Mouse (Mus musculus): ENCODE data around the gene Hal. TPM values are rescaled to one million over a fixed set of nuclear protein-coding genes. Genes with fewer than 3 reads are reported as not detected.
"Not testable (repeated sequence)": the region's sequence is repeated elsewhere in the genome, so short reads cannot be mapped to it uniquely, and the experiment has no call there.

Gene Hal
- polyA plus RNA-seq, 1 experiment from 2014 or later: not detected

DNA sequence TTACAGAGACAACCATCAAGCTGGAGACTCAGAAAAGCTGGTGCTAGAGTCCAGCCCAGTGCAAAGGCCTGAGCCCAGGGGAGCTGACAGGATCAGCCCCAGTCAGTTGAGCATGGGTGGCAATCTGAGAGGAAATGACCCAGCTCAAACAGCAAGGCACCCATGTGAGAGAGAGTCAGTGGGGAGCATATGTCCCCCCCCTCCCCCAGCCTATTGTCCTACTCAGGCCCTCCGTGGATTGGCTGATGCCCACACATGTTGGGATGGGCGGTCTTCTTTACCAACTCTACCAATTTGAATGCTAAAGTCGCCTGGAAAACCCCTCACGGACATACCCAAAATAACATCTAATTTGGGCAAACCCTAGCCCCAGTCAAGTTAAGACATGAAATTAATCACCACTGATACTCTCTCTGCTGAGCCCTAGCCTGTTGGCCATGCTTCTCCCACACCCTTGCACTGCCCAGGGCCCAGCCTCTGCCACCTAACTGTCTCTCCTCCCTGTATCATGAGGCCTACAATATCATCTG lies 59.2 kb downstream of the Hal start:
- no peak overlapping the region for H3K4me2 ChIP-seq (ENCODE audit: low read length)
- no peak overlapping the region for H3K9ac ChIP-seq (ENCODE audit: low read length)
- no peaks in the 10 kb centered on the region for H3K36me3 ChIP-seq (ENCODE audit: control insufficient read depth, insufficient read depth, low read length)
- H3K27ac ChIP-seq (replicated peaks in 1 of 2; ENCODE audit: control insufficient read depth in 1 of 2, insufficient read depth in 1 of 2, low read depth in 2 of 2, low read length in 2 of 2): no peak overlapping the region
- WGBS: 85% methylated on average over 4 of the region's 4 CpGs
- H3K4me3 ChIP-seq (ENCODE audit: control insufficient read depth in 1 of 2, insufficient read depth in 1 of 2, low read depth in 1 of 2, low read length in 2 of 2): no peak overlapping the region
- H3K27me3 ChIP-seq (ENCODE audit: control insufficient read depth, insufficient read depth, low read length): no peaks in the 10 kb centered on the region
- no peak for ATAC-seq (ENCODE audit: insufficient number of reproducible peaks, insufficient read depth, low FRiP score, low read depth)
- 0 out of 4 replicates have a peak, but pooled peaks cover 0 to 2% of the 10 kb centered on the region in 2 experiments for H3K4me1 ChIP-seq (ENCODE audit: control insufficient read depth in 2 of 2, insufficient read depth in 2 of 2, low read length in 2 of 2)
- no peaks in the 10 kb centered on the region for H3K9me3 ChIP-seq (ENCODE audit: control insufficient read depth, low read length)

DNA sequence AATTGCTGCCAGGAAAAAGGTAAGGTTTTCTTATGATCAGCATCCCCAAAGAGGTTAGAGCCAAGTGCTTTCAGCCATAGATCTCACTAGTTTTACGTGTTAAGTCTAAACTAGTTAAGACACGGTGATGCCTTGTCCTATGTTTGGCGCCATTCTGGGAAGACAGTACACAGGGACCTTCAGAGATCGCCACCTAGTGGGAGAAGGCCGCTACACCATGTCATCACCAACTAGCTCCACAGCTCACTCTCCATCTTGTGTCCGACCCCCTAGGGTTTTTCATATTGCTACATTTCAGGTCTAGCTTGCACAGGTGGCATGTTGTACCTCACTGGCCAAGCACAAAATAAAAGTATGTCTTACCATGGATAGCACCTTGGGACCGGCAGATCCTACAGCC lies 60.4 kb downstream of the Hal start:
- ATAC-seq (ENCODE audit: insufficient number of reproducible peaks, insufficient read depth, low FRiP score, low read depth): no peak
- Histone ChIP-seq H3K4me1 (ENCODE audit: control insufficient read depth in 2 of 2, insufficient read depth in 2 of 2, low read length in 2 of 2) (0 out of 4 replicates have a peak, but pooled peaks cover 0 to 2% of the 10 kb centered on the region in 2 experiments), H3K36me3 (ENCODE audit: control insufficient read depth, insufficient read depth, low read length) (no peaks in the 10 kb centered on the region), H3K4me3 (ENCODE audit: control insufficient read depth in 1 of 2, insufficient read depth in 1 of 2, low read depth in 1 of 2, low read length in 2 of 2) (no peak overlapping the region), H3K4me2 (ENCODE audit: low read length) (no peak overlapping the region), H3K9ac (ENCODE audit: low read length) (no peak overlapping the region), H3K9me3 (ENCODE audit: control insufficient read depth, low read length) (no peaks in the 10 kb centered on the region), H3K27ac (replicated peaks in 1 of 2; ENCODE audit: control insufficient read depth in 1 of 2, insufficient read depth in 1 of 2, low read depth in 2 of 2, low read length in 2 of 2) (no peak overlapping the region), H3K27me3 (ENCODE audit: control insufficient read depth, insufficient read depth, low read length) (no peaks in the 10 kb centered on the region)
- WGBS: 10% methylated on average over 7 of the region's 7 CpGs

DNA sequence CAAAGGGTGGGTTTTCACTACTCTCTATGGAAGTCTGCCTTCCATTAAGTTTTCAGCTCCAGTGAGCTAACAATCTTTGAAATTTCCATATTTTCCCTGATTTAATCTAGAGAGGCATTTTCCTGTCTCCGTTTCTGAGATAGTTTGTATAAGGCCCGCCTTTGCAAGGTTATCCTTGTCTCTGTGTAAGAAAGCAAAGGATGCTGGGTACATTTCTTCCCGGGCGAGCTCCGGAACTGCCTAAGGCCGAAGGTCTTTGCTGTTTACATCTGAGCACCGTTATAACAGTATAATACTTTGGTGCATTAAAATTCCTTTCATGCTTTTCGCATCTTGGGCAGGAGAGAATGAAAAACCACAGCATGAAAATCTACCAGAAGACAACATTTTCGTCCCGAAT lies 61.3 kb downstream of the Hal start:
- Histone ChIP-seq H3K36me3 (ENCODE audit: control insufficient read depth, insufficient read depth, low read length) (no peaks in the 10 kb centered on the region), H3K4me2 (ENCODE audit: low read length) (no peak overlapping the region), H3K4me3 (ENCODE audit: control insufficient read depth in 1 of 2, insufficient read depth in 1 of 2, low read depth in 1 of 2, low read length in 2 of 2) (no peak overlapping the region), H3K27me3 (ENCODE audit: control insufficient read depth, insufficient read depth, low read length) (no peaks in the 10 kb centered on the region), H3K9ac (ENCODE audit: low read length) (no peak overlapping the region), H3K27ac (replicated peaks in 1 of 2; ENCODE audit: control insufficient read depth in 1 of 2, insufficient read depth in 1 of 2, low read depth in 2 of 2, low read length in 2 of 2) (no peak overlapping the region), H3K9me3 (ENCODE audit: control insufficient read depth, low read length) (no peaks in the 10 kb centered on the region), H3K4me1 (ENCODE audit: control insufficient read depth in 2 of 2, insufficient read depth in 2 of 2, low read length in 2 of 2) (0 out of 4 replicates have a peak, but pooled peaks cover 0 to 2% of the 10 kb centered on the region in 2 experiments)
- no peak for ATAC-seq (ENCODE audit: insufficient number of reproducible peaks, insufficient read depth, low FRiP score, low read depth)
- WGBS: 77% methylated on average over 10 of the region's 10 CpGs

DNA sequence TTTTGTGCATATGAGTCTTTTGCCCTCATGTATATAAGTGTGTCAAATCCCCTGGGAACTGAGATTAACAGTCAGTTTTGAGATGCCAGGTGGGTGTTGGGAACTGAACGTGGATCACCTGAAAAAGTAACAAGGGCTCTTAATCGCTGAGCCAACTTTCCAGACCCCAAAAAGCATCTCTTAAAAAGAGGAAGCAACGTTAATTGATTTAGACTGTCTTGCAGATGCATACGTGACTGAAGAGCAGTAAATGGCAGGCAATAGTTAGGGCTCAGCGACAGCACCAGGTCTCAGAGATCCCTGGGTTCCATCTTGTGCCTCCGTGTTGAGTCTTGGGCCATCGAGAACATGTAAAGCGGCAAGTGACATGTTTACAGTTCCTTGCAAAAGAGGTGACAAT lies 64.0 kb downstream of the Hal start:
- H3K27ac ChIP-seq (replicated peaks in 1 of 2; ENCODE audit: control insufficient read depth in 1 of 2, insufficient read depth in 1 of 2, low read depth in 2 of 2, low read length in 2 of 2): no peak overlapping the region
- no peaks in the 10 kb centered on the region for H3K4me1 ChIP-seq (ENCODE audit: control insufficient read depth in 2 of 2, insufficient read depth in 2 of 2, low read length in 2 of 2)
- WGBS: 76% methylated on average over 8 of the region's 8 CpGs
- no peaks in the 10 kb centered on the region for H3K36me3 ChIP-seq (ENCODE audit: control insufficient read depth, insufficient read depth, low read length)
- H3K9me3 ChIP-seq (ENCODE audit: control insufficient read depth, low read length): no peaks in the 10 kb centered on the region
- no peak overlapping the region for H3K4me3 ChIP-seq (ENCODE audit: control insufficient read depth in 1 of 2, insufficient read depth in 1 of 2, low read depth in 1 of 2, low read length in 2 of 2)
- H3K9ac ChIP-seq (ENCODE audit: low read length): no peak overlapping the region
- H3K4me2 ChIP-seq (ENCODE audit: low read length): no peak overlapping the region
- no peaks in the 10 kb centered on the region for H3K27me3 ChIP-seq (ENCODE audit: control insufficient read depth, insufficient read depth, low read length)
- ATAC-seq (ENCODE audit: insufficient number of reproducible peaks, insufficient read depth, low FRiP score, low read depth): no peak

DNA sequence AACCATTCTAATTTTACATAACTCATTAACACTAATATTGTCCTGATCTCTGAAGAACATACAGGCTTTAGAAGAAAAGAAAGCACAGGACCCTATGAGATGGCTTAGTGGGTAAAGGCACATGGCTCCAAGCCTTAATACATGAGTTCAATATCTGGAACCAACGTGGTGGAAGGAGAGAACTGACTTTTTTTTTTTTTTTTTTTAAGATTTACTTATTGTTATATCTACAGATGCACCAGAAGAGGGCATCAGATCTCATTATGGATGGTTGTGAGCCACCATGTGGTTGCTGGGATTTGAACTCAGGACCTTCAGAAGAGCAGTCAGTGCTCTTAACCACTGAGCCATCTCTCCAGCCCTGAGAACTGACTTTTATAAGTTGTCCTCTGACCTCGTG lies 69.4 kb downstream of the Hal start:
- not testable (repeated sequence) for H3K36me3 ChIP-seq (ENCODE audit: control insufficient read depth, insufficient read depth, low read length); H3K27ac ChIP-seq (replicated peaks in 1 of 2; ENCODE audit: control insufficient read depth in 1 of 2, insufficient read depth in 1 of 2, low read depth in 2 of 2, low read length in 2 of 2); H3K4me2 ChIP-seq (ENCODE audit: low read length); H3K27me3 ChIP-seq (ENCODE audit: control insufficient read depth, insufficient read depth, low read length); H3K4me3 ChIP-seq (ENCODE audit: control insufficient read depth in 1 of 2, insufficient read depth in 1 of 2, low read depth in 1 of 2, low read length in 2 of 2); H3K9ac ChIP-seq (ENCODE audit: low read length); ATAC-seq (ENCODE audit: insufficient number of reproducible peaks, insufficient read depth, low FRiP score, low read depth); H3K4me1 ChIP-seq (ENCODE audit: control insufficient read depth in 2 of 2, insufficient read depth in 2 of 2, low read length in 2 of 2); H3K9me3 ChIP-seq (ENCODE audit: control insufficient read depth, low read length)
- 73% methylated on average over 2 of the region's 2 CpGs for WGBS

DNA sequence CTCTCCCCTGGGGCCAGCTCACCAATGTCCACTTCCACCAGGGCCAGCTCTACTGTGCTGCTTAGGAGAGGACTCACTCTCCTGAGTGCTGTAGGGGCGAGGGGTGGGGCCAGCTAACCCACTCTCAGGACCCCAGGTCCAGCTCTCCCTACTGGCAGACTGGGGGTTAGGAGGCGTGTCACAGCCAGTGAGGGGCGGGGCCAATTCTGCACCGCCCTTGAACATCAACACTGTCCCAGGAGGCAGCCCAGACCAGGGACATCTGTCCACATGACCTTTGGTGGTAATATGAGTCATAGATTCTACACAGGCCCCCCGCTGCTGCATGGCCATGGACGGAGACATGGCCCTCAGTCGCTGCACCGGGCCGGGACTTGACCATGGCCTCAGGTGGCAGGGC lies 71.2 kb downstream of the Hal start:
- WGBS: 36% methylated on average over 9 of the region's 9 CpGs
- Histone ChIP-seq H3K4me3 (ENCODE audit: control insufficient read depth in 1 of 2, insufficient read depth in 1 of 2, low read depth in 1 of 2, low read length in 2 of 2) (no peak overlapping the region), H3K9me3 (ENCODE audit: control insufficient read depth, low read length) (no peaks in the 10 kb centered on the region), H3K36me3 (ENCODE audit: control insufficient read depth, insufficient read depth, low read length) (no peaks in the 10 kb centered on the region), H3K27me3 (ENCODE audit: control insufficient read depth, insufficient read depth, low read length) (no peaks in the 10 kb centered on the region), H3K27ac (replicated peaks in 1 of 2; ENCODE audit: control insufficient read depth in 1 of 2, insufficient read depth in 1 of 2, low read depth in 2 of 2, low read length in 2 of 2) (no peak overlapping the region), H3K4me1 (ENCODE audit: control insufficient read depth in 2 of 2, insufficient read depth in 2 of 2, low read length in 2 of 2) (no peaks in the 10 kb centered on the region), H3K4me2 (ENCODE audit: low read length) (no peak overlapping the region), H3K9ac (ENCODE audit: low read length) (no peak overlapping the region)
- ATAC-seq (ENCODE audit: insufficient number of reproducible peaks, insufficient read depth, low FRiP score, low read depth): peak; percentile 21; the same call in 1 of the 2 replicates

DNA sequence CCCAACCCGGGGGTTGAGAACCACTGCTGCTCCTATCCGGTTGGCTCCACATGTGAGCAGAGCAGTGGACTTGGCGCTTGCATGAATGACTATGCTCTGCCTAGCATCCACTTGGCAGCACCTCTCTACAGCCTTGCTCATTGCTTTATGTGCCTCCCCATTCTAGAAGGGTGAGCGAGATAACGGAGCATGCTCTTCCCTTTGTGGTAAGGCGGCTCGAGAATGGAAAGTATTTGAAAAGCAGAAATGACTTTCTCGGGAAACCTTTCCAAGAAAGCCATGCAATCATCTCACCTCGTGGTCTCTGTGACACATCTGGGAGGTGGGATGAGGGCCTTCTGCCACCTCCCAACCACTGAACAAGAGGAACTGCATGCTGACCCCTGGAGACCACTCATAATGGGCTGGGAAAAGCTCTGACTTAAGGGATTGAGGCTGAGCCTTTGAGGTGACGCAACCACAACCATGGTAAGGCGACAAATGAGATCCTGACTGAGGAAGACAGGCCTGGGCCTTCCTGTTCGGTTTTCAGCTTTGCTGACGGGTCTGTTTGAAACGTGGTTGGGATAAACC lies 76.0 kb downstream of the Hal start:
- Histone ChIP-seq H3K9ac (ENCODE audit: low read length) (no peak overlapping the region), H3K9me3 (ENCODE audit: control insufficient read depth, low read length) (no peaks in the 10 kb centered on the region), H3K4me1 (ENCODE audit: control insufficient read depth in 2 of 2, insufficient read depth in 2 of 2, low read length in 2 of 2) (no peaks in the 10 kb centered on the region), H3K27me3 (ENCODE audit: control insufficient read depth, insufficient read depth, low read length) (no peaks in the 10 kb centered on the region), H3K4me3 (ENCODE audit: control insufficient read depth in 1 of 2, insufficient read depth in 1 of 2, low read depth in 1 of 2, low read length in 2 of 2) (no peak overlapping the region), H3K4me2 (ENCODE audit: low read length) (no peak overlapping the region), H3K36me3 (ENCODE audit: control insufficient read depth, insufficient read depth, low read length) (no peaks in the 10 kb centered on the region), H3K27ac (replicated peaks in 1 of 2; ENCODE audit: control insufficient read depth in 1 of 2, insufficient read depth in 1 of 2, low read depth in 2 of 2, low read length in 2 of 2) (no peak overlapping the region)
- ATAC-seq (ENCODE audit: insufficient number of reproducible peaks, insufficient read depth, low FRiP score, low read depth): no peak
- whole genome bisulfite sequencing: 74% methylated on average over 14 of the region's 14 CpGs

DNA sequence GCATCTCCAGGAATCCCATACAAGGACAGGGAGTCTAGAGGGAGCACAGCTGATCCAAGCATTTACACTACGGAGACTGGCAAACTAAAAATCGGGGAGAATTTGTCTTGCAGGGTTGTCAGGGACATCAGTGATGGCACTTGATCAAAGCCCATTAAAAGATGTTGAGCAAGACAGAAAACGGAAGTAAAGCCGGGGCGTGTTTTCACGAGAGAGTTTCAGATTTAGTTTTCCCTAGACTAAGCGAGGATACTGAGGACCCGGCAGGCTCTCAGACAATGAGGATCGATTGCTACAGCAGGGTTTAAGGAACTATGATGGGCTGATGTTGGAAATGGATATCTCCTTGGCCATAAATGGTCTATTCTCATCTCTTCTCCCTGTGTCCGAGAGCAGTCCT lies 78.5 kb downstream of the Hal start:
- ATAC-seq (ENCODE audit: insufficient number of reproducible peaks, insufficient read depth, low FRiP score, low read depth): no peak
- no peak overlapping the region for H3K4me2 ChIP-seq (ENCODE audit: low read length)
- WGBS: 81% methylated on average over 10 of the region's 10 CpGs

More for the DNA sequence above, 78.5 kb downstream of the Hal start:
- no peak overlapping the region for H3K4me3 ChIP-seq (ENCODE audit: control insufficient read depth in 1 of 2, insufficient read depth in 1 of 2, low read depth in 1 of 2, low read length in 2 of 2)
- no peaks in the 10 kb centered on the region for H3K27me3 ChIP-seq (ENCODE audit: control insufficient read depth, insufficient read depth, low read length)
- no peak overlapping the region for H3K27ac ChIP-seq (replicated peaks in 1 of 2; ENCODE audit: control insufficient read depth in 1 of 2, insufficient read depth in 1 of 2, low read depth in 2 of 2, low read length in 2 of 2)
- H3K9me3 ChIP-seq (ENCODE audit: control insufficient read depth, low read length): no peaks in the 10 kb centered on the region
- no peak overlapping the region for H3K9ac ChIP-seq (ENCODE audit: low read length)
- no peaks in the 10 kb centered on the region for H3K4me1 ChIP-seq (ENCODE audit: control insufficient read depth in 2 of 2, insufficient read depth in 2 of 2, low read length in 2 of 2)
- H3K36me3 ChIP-seq (ENCODE audit: control insufficient read depth, insufficient read depth, low read length): no peaks in the 10 kb centered on the region
